Mouse (Mus musculus): ENCODE measurements around the gene Nadk. TPM values are rescaled to one million over a fixed set of nuclear protein-coding genes. Genes with fewer than 3 reads are reported as not detected.
"Not testable (repeated sequence)": the region's sequence is repeated elsewhere in the genome, so short reads cannot be mapped to it uniquely, and the experiment has no call there.

Nadk gene
- polyA plus RNA-seq, 1 experiment from 2014 or later: 102 TPM

- no peak overlapping the region for H3K4me3 ChIP-seq
- 71% methylated on average over 2 of the region's 2 CpGs for WGBS
- H3K27ac ChIP-seq: no peak overlapping the region
Observed at GRCm38 (mm10) chr4:155560932-155561331, 1.2 kb upstream of the Nadk start.

GRCm38 (mm10) chr4:155562725-155563399 lies 684 bp downstream of the Nadk start:
- no peaks in the 10 kb centered on the region for H3K9me3 ChIP-seq
- peak overlapping the region; percentile 94 for H3K27ac ChIP-seq
- H3K27me3 ChIP-seq (ENCODE audit: insufficient read depth, poor library complexity, severe bottlenecking): no peaks in the 10 kb centered on the region
- H3K4me3 ChIP-seq: peak overlapping the region; percentile 86
- DNase-seq (ENCODE audit: low spot score): peak; percentile 37
- peaks cover 41% of the 10 kb centered on the region for H3K36me3 ChIP-seq
- 5% methylated on average over 19 of the region's 19 CpGs for WGBS
- H3K4me1 ChIP-seq (replicated peaks): peaks cover 54% of the 10 kb centered on the region

More at GRCm38 (mm10) chr4:155560932-155561331, 1.2 kb upstream of the Nadk start:
- Histone ChIP-seq H3K27me3 (ENCODE audit: insufficient read depth, poor library complexity, severe bottlenecking) (no peaks in the 10 kb centered on the region), H3K4me1 (replicated peaks) (peaks cover 48% of the 10 kb centered on the region), H3K9me3 (no peaks in the 10 kb centered on the region), H3K36me3 (peaks cover 61% of the 10 kb centered on the region)
- no peak for DNase-seq (ENCODE audit: low spot score)

GRCm38 (mm10) chr4:155563400-155564231 lies 1.4 kb downstream of the Nadk start:
- H3K9me3 ChIP-seq: no peaks in the 10 kb centered on the region
- no peaks in the 10 kb centered on the region for H3K27me3 ChIP-seq (ENCODE audit: insufficient read depth, poor library complexity, severe bottlenecking)
- H3K36me3 ChIP-seq: peaks cover 34% of the 10 kb centered on the region
- WGBS: under 1% methylated on average over 69 of the region's 69 CpGs
- H3K27ac ChIP-seq: peak overlapping the region; percentile 94
- H3K4me1 ChIP-seq (replicated peaks): peaks cover 54% of the 10 kb centered on the region
- H3K4me3 ChIP-seq: peak overlapping the region; percentile 86
- peak; percentile 99 for DNase-seq (ENCODE audit: low spot score)

GRCm38 (mm10) chr4:155564315-155565069 lies 2.3 kb downstream of the Nadk start:
- no peaks in the 10 kb centered on the region for H3K27me3 ChIP-seq (ENCODE audit: insufficient read depth, poor library complexity, severe bottlenecking)
- no peaks in the 10 kb centered on the region for H3K9me3 ChIP-seq
- no peak for DNase-seq (ENCODE audit: low spot score)
- H3K27ac ChIP-seq: peak overlapping the region; percentile 94
- WGBS: 19% methylated on average over 20 of the region's 20 CpGs
- peaks cover 25% of the 10 kb centered on the region for H3K36me3 ChIP-seq
- peak overlapping the region; percentile 86 for H3K4me3 ChIP-seq
- peaks cover 54% of the 10 kb centered on the region for H3K4me1 ChIP-seq (replicated peaks)

- Histone ChIP-seq H3K27ac (no peak overlapping the region), H3K27me3 (ENCODE audit: insufficient read depth, poor library complexity, severe bottlenecking) (no peaks in the 10 kb centered on the region), H3K4me3 (no peak overlapping the region), H3K36me3 (peaks cover 5% of the 10 kb centered on the region; the same call in 1 of the 2 replicates), H3K9me3 (no peaks in the 10 kb centered on the region), H3K4me1 (replicated peaks) (peaks cover 46% of the 10 kb centered on the region)
- DNase-seq (ENCODE audit: low spot score): no peak
- WGBS: 73% methylated on average over 8 of the region's 8 CpGs
Observed at GRCm38 (mm10) chr4:155566555-155566954, 4.4 kb downstream of the Nadk start.

- Histone ChIP-seq H3K9me3 (no peaks in the 10 kb centered on the region), H3K27ac (no peak overlapping the region), H3K4me1 (replicated peaks) (peaks cover 33% of the 10 kb centered on the region), H3K36me3 (no peaks in the 10 kb centered on the region), H3K4me3 (no peak overlapping the region), H3K27me3 (ENCODE audit: insufficient read depth, poor library complexity, severe bottlenecking) (no peaks in the 10 kb centered on the region)
- no peak for DNase-seq (ENCODE audit: low spot score)
- WGBS: 43% methylated on average over 2 of the region's 2 CpGs
Observed at GRCm38 (mm10) chr4:155568170-155568569, 6.0 kb downstream of the Nadk start.

GRCm38 (mm10) chr4:155568632-155569370 lies 6.6 kb downstream of the Nadk start:
- no peak overlapping the region for H3K27ac ChIP-seq
- H3K4me3 ChIP-seq: no peak overlapping the region
- no peaks in the 10 kb centered on the region for H3K36me3 ChIP-seq
- H3K9me3 ChIP-seq: no peaks in the 10 kb centered on the region
- 93% methylated on average over 7 of the region's 7 CpGs for WGBS
- no peak for DNase-seq (ENCODE audit: low spot score)
- peaks cover 30% of the 10 kb centered on the region for H3K4me1 ChIP-seq (replicated peaks)
- no peaks in the 10 kb centered on the region for H3K27me3 ChIP-seq (ENCODE audit: insufficient read depth, poor library complexity, severe bottlenecking)

GRCm38 (mm10) chr4:155569818-155570217 lies 7.6 kb downstream of the Nadk start:
- Histone ChIP-seq H3K9me3 (no peaks in the 10 kb centered on the region), H3K27me3 (ENCODE audit: insufficient read depth, poor library complexity, severe bottlenecking) (no peaks in the 10 kb centered on the region), H3K27ac (no peak overlapping the region), H3K4me1 (replicated peaks) (peaks cover 20% of the 10 kb centered on the region), H3K4me3 (no peak overlapping the region), H3K36me3 (no peaks in the 10 kb centered on the region)
- no peak for DNase-seq (ENCODE audit: low spot score)
- WGBS: 95% methylated on average over 6 of the region's 6 CpGs

GRCm38 (mm10) chr4:155570315-155570714 lies 8.1 kb downstream of the Nadk start:
- not testable (repeated sequence) for H3K27me3 ChIP-seq (ENCODE audit: insufficient read depth, poor library complexity, severe bottlenecking)
- 94% methylated on average over 11 of the region's 11 CpGs for WGBS

GRCm38 (mm10) chr4:155571442-155571841 lies 9.3 kb downstream of the Nadk start:
- Histone ChIP-seq H3K4me1 (replicated peaks) (0 out of 2 replicates have a peak, but pooled peaks cover 6% of the 10 kb centered on the region), H3K27ac (no peak overlapping the region), H3K36me3 (peaks cover 10% of the 10 kb centered on the region; the same call in 1 of the 2 replicates), H3K27me3 (ENCODE audit: insufficient read depth, poor library complexity, severe bottlenecking) (no peaks in the 10 kb centered on the region), H3K4me3 (no peak overlapping the region), H3K9me3 (no peaks in the 10 kb centered on the region)
- DNase-seq (ENCODE audit: low spot score): no peak
- 84% methylated on average over 2 of the region's 2 CpGs for WGBS

More at GRCm38 (mm10) chr4:155570315-155570714, 8.1 kb downstream of the Nadk start:
- H3K9me3 ChIP-seq; DNase-seq (ENCODE audit: low spot score); H3K27ac ChIP-seq; H3K36me3 ChIP-seq; H3K4me3 ChIP-seq: not testable (repeated sequence)
- H3K4me1 ChIP-seq (replicated peaks): peaks cover 15% of the 10 kb centered on the region

GRCm38 (mm10) chr4:155573155-155573554 lies 11.0 kb downstream of the Nadk start:
- H3K27ac ChIP-seq: no peak overlapping the region
- whole genome bisulfite sequencing: 93% methylated on average over 2 of the region's 2 CpGs
- DNase-seq (ENCODE audit: low spot score): no peak
- no peaks in the 10 kb centered on the region for H3K9me3 ChIP-seq
- H3K4me1 ChIP-seq (replicated peaks): 0 out of 2 replicates have a peak, but pooled peaks cover 5% of the 10 kb centered on the region
- peaks cover 27% of the 10 kb centered on the region for H3K36me3 ChIP-seq
- no peak overlapping the region for H3K4me3 ChIP-seq
- H3K27me3 ChIP-seq (ENCODE audit: insufficient read depth, poor library complexity, severe bottlenecking): no peaks in the 10 kb centered on the region

GRCm38 (mm10) chr4:155573876-155574275 lies 11.7 kb downstream of the Nadk start:
- no peaks in the 10 kb centered on the region for H3K27me3 ChIP-seq (ENCODE audit: insufficient read depth, poor library complexity, severe bottlenecking)
- H3K27ac ChIP-seq: no peak overlapping the region
- 0 out of 2 replicates have a peak, but pooled peaks cover 5% of the 10 kb centered on the region for H3K4me1 ChIP-seq (replicated peaks)
- no peak overlapping the region for H3K4me3 ChIP-seq
- peaks cover 34% of the 10 kb centered on the region for H3K36me3 ChIP-seq
- WGBS: 93% methylated on average over 9 of the region's 9 CpGs
- DNase-seq (ENCODE audit: low spot score): no peak
- H3K9me3 ChIP-seq: no peaks in the 10 kb centered on the region
